Mouse (Mus musculus) urinary bladder, postnatal 36 days (tissue): ENCODE measurements around the gene Col4a1.
A peak's percentile ranks its signal among the peaks of the same experiment; 100 is the strongest.

Source experiments
- DNase-seq, 2 experiments: peaks; one replicate each; pipeline ENCODE4 v3.0.0; 2022; ENCODE audit warnings: low spot score in 2 of 2, mixed read lengths in 1 of 2

The Col4a1 gene

GRCm38 (mm10) chr8:11312349-11313175 lies at the start of gene Col4a1, which contains the start of gene Col4a2:
Gene Col4a1, minus strand, starts transcription at chr8:11312826.
Gene Col4a2, plus strand, starts transcription at chr8:11312805.
- peak; percentile 45 to 75 for DNase-seq

- DNase-seq, result no peak
Observed at GRCm38 (mm10) chr8:11361546-11362277, 49.1 kb upstream of the Col4a1 start.

GRCm38 (mm10) chr8:11359846-11360245 lies 47.2 kb upstream of the Col4a1 start:
- DNase-seq, result no peak

- no peak for DNase-seq
Observed at GRCm38 (mm10) chr8:11357921-11358436, 45.4 kb upstream of the Col4a1 start.

- DNase-seq, result no peak
Observed at GRCm38 (mm10) chr8:11356776-11357175, 44.1 kb upstream of the Col4a1 start.

GRCm38 (mm10) chr8:11355900-11356299 lies 43.3 kb upstream of the Col4a1 start:
- no peak for DNase-seq

GRCm38 (mm10) chr8:11354800-11355451 lies 42.3 kb upstream of the Col4a1 start:
- no peak for DNase-seq

- DNase-seq, result no peak
Observed at GRCm38 (mm10) chr8:11352514-11352913, 39.9 kb upstream of the Col4a1 start.

GRCm38 (mm10) chr8:11351355-11351754 lies 38.7 kb upstream of the Col4a1 start:
- DNase-seq, result no peak

GRCm38 (mm10) chr8:11348622-11349021 lies 36.0 kb upstream of the Col4a1 start:
- no peak for DNase-seq

GRCm38 (mm10) chr8:11347699-11348098 lies 35.1 kb upstream of the Col4a1 start:
- DNase-seq, result no peak

GRCm38 (mm10) chr8:11346225-11346624 lies 33.6 kb upstream of the Col4a1 start:
- peak in 1 of 2 experiments; percentile 42 for DNase-seq

GRCm38 (mm10) chr8:11344459-11344858 lies 31.8 kb upstream of the Col4a1 start:
- no peak for DNase-seq

GRCm38 (mm10) chr8:11341111-11341566 lies 28.5 kb upstream of the Col4a1 start:
- no peak for DNase-seq

GRCm38 (mm10) chr8:11340310-11341110 lies 27.9 kb upstream of the Col4a1 start:
- no peak for DNase-seq

- DNase-seq, result no peak
Observed at GRCm38 (mm10) chr8:11338507-11338906, 25.9 kb upstream of the Col4a1 start.

- DNase-seq, result no peak
Observed at GRCm38 (mm10) chr8:11337642-11338041, 25.0 kb upstream of the Col4a1 start.

GRCm38 (mm10) chr8:11336346-11336745 lies 23.7 kb upstream of the Col4a1 start:
- DNase-seq, result no peak

GRCm38 (mm10) chr8:11335238-11335637 lies 22.6 kb upstream of the Col4a1 start:
- no peak for DNase-seq

GRCm38 (mm10) chr8:11334493-11334892 lies 21.9 kb upstream of the Col4a1 start:
- DNase-seq, result no peak

- DNase-seq, result no peak
Observed at GRCm38 (mm10) chr8:11333746-11334145, 21.1 kb upstream of the Col4a1 start.
